Comparison of ENCODE assay signal across 11 mouse cellular contexts in the genomic region with DNA sequence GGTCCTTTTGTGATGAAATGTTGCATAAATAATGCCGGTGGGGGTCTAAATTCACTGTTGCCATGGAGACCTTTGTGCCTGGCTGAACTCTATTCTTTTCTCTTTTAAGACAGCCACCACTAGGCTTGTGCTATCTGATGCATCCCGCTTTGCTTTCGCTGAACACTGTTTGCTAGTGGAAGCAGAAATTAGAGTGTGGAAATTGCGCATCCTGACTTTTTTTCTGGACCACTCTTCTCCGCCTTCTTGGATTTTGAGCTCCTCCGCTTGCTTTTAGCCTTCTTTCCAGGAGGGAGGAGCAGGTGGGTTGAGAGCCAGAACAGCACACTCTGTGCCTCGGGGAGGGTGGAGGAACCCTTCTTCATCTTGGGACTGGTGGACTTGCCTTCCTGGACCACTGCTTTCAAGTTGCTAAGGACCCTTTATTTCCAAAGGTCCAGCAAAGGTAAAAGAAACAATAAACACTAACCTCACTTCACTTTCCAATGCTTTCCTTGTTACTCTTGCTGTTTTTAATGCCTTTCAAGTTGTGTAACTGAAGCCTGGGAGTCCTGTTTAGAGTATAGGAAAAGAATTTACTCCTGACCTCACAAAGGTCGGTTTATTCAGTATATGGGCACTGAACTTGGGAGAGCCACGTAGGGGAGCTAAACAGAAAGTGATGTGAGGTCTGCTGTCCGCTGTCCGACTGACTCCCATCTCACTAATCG.
DNase-seq lines count a peak whose midpoint lies in the region; ATAC-seq and TF ChIP-seq lines count a peak whose summit lies in the region.
"Had no signal": no experiment of that assay in that cellular context is flagged by ENCODE, and none has a peak within 500 bp of the region (broad histone marks: within the 10 kb centered on the region; RNA-seq: fewer than 3 reads in every experiment).

No protein-coding gene starts in this region.

- no peaks in the 10 kb centered on the region for H3K36me3 ChIP-seq in embryonic facial prominence, embryonic 12.5 days
- no peaks in the 10 kb centered on the region for H3K36me3 ChIP-seq in hindbrain, postnatal 0 days (ENCODE audit: insufficient read depth, low read length)
- no peaks in the 10 kb centered on the region for H3K36me3 ChIP-seq in neural tube, embryonic 11.5 days (ENCODE audit: control insufficient read depth, insufficient read depth, low read length)
- H3K36me3 ChIP-seq: limb, embryonic 13.5 days had no signal

- no peak overlapping the region for H3K9ac ChIP-seq in embryonic facial prominence, embryonic 12.5 days
- H3K9ac ChIP-seq in hindbrain, postnatal 0 days (replicated peaks; ENCODE audit: low read length), result peak overlapping the region; percentile 22; the same call in 1 of the 2 replicates
- no peak overlapping the region for H3K9ac ChIP-seq in neural tube, embryonic 11.5 days (ENCODE audit: low read length)
- H3K9ac ChIP-seq: limb, embryonic 13.5 days had no signal

- H3K4me3 ChIP-seq in embryonic facial prominence, embryonic 12.5 days, result 0 out of 2 replicates have a peak overlapping the region, but pooled peaks have one; percentile 3
- H3K4me3 ChIP-seq in hindbrain, postnatal 0 days (ENCODE audit: low read length), result peak overlapping the region; percentile 39
- H3K4me3 ChIP-seq in neural tube, embryonic 11.5 days (ENCODE audit: low read depth, low read length), result peak overlapping the region; percentile 21; the same call in 1 of the 2 replicates
- H3K4me3 ChIP-seq: limb, embryonic 13.5 days; megakaryocyte, embryonic 14.5 days had no signal

- peak; percentile 64 to 67 for DNase-seq in cerebellum, postnatal 10 days
- DNase-seq in hindbrain, postnatal 0 days (ENCODE audit: low spot score), result peak; percentile 83
- DNase-seq in neural tube, embryonic 11.5 days (ENCODE audit: low spot score), result peak; percentile 58
- no peak for DNase-seq in heart, postnatal 14 days
- DNase-seq in lung, postnatal 4 days, result no peak
- DNase-seq: kidney, adult 2 months had no signal

- intact Hi-C loops in heart, postnatal 14 days (cut with DNase I), result no loop called here

- ATAC-seq in cerebellum, adult (ENCODE audit: insufficient number of reproducible peaks, low FRiP score, low TSS enrichment), result no peak
- no peak for ATAC-seq in embryonic facial prominence, embryonic 12.5 days (ENCODE audit: insufficient number of reproducible peaks, insufficient read depth, low FRiP score, low TSS enrichment)
- peak; percentile 93 for ATAC-seq in hindbrain, postnatal 0 days
- peak; percentile 92 for ATAC-seq in neural tube, embryonic 11.5 days (ENCODE audit: insufficient read depth, low FRiP score, low TSS enrichment)
- ATAC-seq in inflammation-experienced regulatory T-cells, adult 6 months, result no peak

- H3K4me2 ChIP-seq in embryonic facial prominence, embryonic 12.5 days (replicated peaks), result no peak overlapping the region
- peak overlapping the region; percentile 56 for H3K4me2 ChIP-seq in hindbrain, postnatal 0 days (ENCODE audit: low read depth, low read length)
- H3K4me2 ChIP-seq in neural tube, embryonic 11.5 days (ENCODE audit: low read depth), result peak overlapping the region; percentile 45
- H3K4me2 ChIP-seq: limb, embryonic 13.5 days had no signal

- 45% methylated on average over 12 of the region's 12 CpGs for WGBS in embryonic facial prominence, embryonic 12.5 days
- 12% methylated on average over 12 of the region's 12 CpGs for whole genome bisulfite sequencing in hindbrain, postnatal 0 days
- 34% methylated on average over 12 of the region's 12 CpGs for WGBS in neural tube, embryonic 11.5 days

- no peaks in the 10 kb centered on the region for H3K27me3 ChIP-seq in embryonic facial prominence, embryonic 12.5 days
- no peaks in the 10 kb centered on the region for H3K27me3 ChIP-seq in hindbrain, postnatal 0 days (ENCODE audit: insufficient read depth, low read length)
- H3K27me3 ChIP-seq in neural tube, embryonic 11.5 days (ENCODE audit: control insufficient read depth, insufficient read depth, low read length), result no peaks in the 10 kb centered on the region
- H3K27me3 ChIP-seq: limb, embryonic 13.5 days; megakaryocyte, embryonic 14.5 days had no signal

- H3K9me3 ChIP-seq in embryonic facial prominence, embryonic 12.5 days, result no peaks in the 10 kb centered on the region
- H3K9me3 ChIP-seq in hindbrain, postnatal 0 days (ENCODE audit: low read length), result no peaks in the 10 kb centered on the region
- H3K9me3 ChIP-seq in neural tube, embryonic 11.5 days (ENCODE audit: control insufficient read depth, low read length), result no peaks in the 10 kb centered on the region
- H3K9me3 ChIP-seq: limb, embryonic 13.5 days; megakaryocyte, embryonic 14.5 days had no signal

- no peak overlapping the region for H3K27ac ChIP-seq in embryonic facial prominence, embryonic 12.5 days
- H3K27ac ChIP-seq in hindbrain, postnatal 0 days, result peak overlapping the region; percentile 33
- no peak overlapping the region for H3K27ac ChIP-seq in neural tube, embryonic 11.5 days (ENCODE audit: low read depth, low read length)
- H3K27ac ChIP-seq: limb, embryonic 13.5 days had no signal

- no peaks in the 10 kb centered on the region for H3K4me1 ChIP-seq in embryonic facial prominence, embryonic 12.5 days
- H3K4me1 ChIP-seq in hindbrain, postnatal 0 days (ENCODE audit: insufficient read depth, low read length), result no peaks in the 10 kb centered on the region
- no peaks in the 10 kb centered on the region for H3K4me1 ChIP-seq in neural tube, embryonic 11.5 days (ENCODE audit: control insufficient read depth, insufficient read depth, low read length)
- H3K4me1 ChIP-seq: limb, embryonic 13.5 days; megakaryocyte, embryonic 14.5 days had no signal

- TF ChIP-seq CTCF in hindbrain, postnatal 0 days (IDR thresholded peaks at IDR 0.05; ENCODE audit: low read depth), result peak; percentile 39

Comparison
In these comparisons a context has a peak if more than half of its experiments do, and no peak if none do; other contexts are left out.
1. DNase-seq: peak in cerebellum, postnatal 10 days (2 of 2), hindbrain, postnatal 0 days (single experiment) and neural tube, embryonic 11.5 days (single experiment); none in heart, postnatal 14 days (0 of 2) and lung, postnatal 4 days (0 of 2).
2. ATAC-seq: peak in hindbrain, postnatal 0 days (single experiment) and neural tube, embryonic 11.5 days (single experiment); none in cerebellum, adult (single experiment), embryonic facial prominence, embryonic 12.5 days (single experiment) and inflammation-experienced regulatory T-cells, adult 6 months (single experiment).
3. Peak in every context shown above with its lines, with median percentiles within 50 percentile points of each other: H3K4me3 ChIP-seq.